Mouse (Mus musculus): Measurements from ENCODE around the gene Gm20403.

GRCm38 (mm10) chr12:55013626-55014398 is 27.5 kb upstream of the Gm20403 start, which contains the start of gene Baz1a:
- TF ChIP-seq CTCF (IDR thresholded peaks at IDR 0.05; ENCODE audit: insufficient read depth, low read length) (no peak), POLR2A (IDR thresholded peaks at IDR 0.05; ENCODE audit: borderline replicate concordance, extremely low read depth, low read depth, low read length) (no peak)

All from lung, adult 2 months (tissue).